Mouse (Mus musculus) embryo, embryonic 9.5 days (tissue): Measurements from ENCODE around the gene Dpagt1.
A peak's percentile ranks its signal among the peaks of the same experiment; 100 is the strongest.
"Not testable (repeated sequence)": the region's sequence is repeated elsewhere in the genome, so short reads cannot be mapped to it uniquely, and the experiment has no call there.

ENCODE experiments used
- DNase-seq: peaks from one replicate; pipeline ENCODE4 v3.0.0-alpha.2; 2017; ENCODE audit errors: extremely low spot score

The Dpagt1 gene

DNA sequence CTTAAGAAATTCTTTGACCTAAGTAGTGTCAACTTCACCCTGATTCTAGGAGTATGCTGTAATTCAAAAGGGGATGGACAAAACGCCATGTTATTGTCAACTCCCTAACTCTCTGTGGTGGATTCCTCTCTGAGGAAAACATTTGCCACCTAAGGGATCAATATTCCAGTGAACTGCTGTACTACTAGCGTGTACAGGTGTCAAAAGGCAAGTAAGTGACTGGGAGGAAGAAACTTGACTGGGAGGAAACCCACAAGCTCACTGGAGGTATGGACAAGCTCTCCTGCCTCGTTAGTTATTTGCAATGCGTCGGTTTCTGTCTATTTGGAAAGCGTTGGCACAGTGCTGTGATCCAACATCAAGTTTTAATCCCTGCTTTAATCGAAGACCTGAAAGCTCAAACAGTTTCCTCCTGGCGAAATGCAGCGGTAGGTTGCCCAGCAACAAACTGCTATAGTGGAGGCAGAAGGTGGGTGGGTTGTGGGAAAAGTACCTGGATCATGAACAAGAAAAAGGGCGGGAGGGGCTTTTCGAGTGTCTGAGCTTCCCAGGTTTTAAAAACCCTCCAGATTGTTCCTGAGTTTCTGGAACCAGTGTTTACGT lies at the start of gene Dpagt1:
Gene Dpagt1 (plus strand): TSS at position 252 of the 603 bp plus-strand sequence.
- no peak for DNase-seq

- no peak for DNase-seq
Observed at GRCm38 (mm10) chr9:44283183-44283582, 42.6 kb upstream of the Dpagt1 start.

DNA sequence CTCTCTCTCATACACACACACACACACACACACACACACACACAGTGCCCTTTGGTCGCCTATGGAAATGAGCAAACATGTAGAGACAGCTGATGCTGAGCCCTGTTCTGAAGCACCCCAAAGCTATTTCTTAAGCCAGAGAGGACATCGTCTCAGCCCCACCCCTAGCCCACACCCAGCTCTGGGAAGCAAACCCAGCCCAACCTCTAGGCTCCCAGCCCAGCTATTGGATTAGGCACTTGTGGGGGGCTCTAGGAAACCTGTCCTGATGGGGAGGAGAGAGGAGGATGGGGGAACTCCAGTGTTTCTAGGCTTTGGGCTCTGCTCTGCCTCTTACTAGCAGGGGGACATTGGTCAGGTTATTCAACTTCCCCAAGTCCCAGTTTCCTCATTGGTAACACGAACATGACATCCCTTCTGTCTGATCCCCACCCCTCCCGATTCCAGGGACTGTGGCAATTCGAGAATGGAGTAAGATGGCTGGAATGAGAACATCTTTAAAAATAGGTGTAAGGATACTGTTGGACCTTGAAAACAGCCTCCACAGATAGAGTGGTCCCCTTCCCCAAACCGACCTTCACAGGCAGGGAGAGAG lies 39.5 kb upstream of the Dpagt1 start:
- DNase-seq, result no peak

GRCm38 (mm10) chr9:44287003-44287400 lies 38.8 kb upstream of the Dpagt1 start:
- DNase-seq, result no peak

GRCm38 (mm10) chr9:44287401-44288075 lies 38.3 kb upstream of the Dpagt1 start:
- DNase-seq, result peak; percentile 61

DNA sequence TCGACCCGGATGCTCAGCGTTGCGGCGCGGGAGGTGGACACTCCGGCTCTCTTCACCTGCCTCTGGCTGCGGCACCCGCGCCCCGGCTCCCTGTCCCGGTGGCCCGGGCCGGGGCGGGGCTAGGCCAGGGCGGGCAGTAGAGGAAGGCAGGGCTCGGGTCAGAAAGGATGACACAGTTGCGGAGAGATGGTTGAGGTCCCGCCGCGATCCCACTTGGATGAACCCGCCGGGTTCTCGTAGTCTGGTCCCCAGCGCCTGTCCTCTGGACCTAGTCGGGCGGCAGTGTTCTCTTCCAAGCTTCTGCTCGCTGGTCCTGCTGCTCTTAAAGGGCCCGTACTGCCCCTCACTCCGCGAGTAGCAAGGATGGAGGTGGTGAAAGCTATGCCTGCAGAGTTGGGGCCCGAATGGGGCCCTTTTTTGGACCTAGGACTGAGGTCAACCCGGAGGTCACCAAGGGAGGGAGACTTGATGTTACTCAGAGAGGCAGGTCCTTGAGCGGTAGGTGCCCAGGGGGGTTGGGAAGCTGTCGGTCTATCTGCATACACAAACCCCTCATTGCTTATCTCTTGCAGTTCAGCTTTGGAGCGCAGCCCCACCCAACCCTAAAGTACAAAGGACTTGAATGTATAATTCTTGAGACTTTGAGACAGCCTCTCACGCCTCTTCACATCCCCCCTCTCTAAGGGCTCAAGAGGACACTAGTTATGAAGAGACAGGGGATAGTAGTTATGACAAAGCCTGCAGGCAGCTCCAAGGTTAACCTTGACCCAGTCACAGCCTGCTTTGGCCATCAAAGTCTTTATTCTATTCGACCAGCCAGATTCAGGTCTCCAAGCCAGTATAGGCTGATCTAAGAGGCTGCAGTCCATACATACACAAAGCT lies 37.5 kb upstream of the Dpagt1 start, which contains the start of gene Abcg4:
Gene Abcg4 (minus strand): TSS at position 540 of the 883 bp plus-strand sequence.
- DNase-seq, result peak; percentile 39

DNA sequence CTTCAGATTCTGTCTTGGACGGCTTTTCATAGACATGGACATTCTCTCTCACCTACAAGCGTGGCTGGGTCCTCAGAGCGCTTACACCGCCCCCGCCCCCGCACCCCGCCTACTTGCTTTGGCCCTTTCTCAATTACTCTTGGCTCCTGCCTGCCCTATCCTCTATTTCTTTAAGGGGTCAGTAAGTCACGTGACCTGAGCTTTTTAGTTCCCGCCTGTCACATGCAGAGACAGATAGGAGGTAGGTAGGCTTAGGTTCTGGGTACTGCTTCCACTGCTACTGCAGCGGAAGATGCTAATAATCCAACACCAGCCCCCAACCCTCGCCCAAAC lies 36.9 kb upstream of the Dpagt1 start:
- DNase-seq, result no peak

DNA sequence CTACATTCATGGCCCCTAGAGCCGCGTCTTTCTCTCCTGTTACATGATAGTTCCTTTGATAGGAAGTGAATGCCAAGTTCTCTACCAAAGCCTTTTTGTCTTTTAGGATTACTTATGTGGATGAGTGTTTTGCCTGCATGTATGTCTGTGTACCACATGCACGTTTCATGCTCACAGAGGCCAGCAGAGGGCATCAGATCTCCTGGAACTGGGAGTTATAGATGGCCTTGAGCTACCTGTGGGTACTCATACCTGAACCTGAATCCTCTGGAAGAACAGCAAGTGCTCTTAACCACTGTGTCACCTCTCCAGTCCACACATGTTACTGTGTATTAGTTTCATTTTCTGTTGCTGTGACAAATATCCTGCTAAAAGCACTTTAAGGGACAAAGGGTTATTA lies 33.3 kb upstream of the Dpagt1 start:
- DNase-seq, result no peak

DNA sequence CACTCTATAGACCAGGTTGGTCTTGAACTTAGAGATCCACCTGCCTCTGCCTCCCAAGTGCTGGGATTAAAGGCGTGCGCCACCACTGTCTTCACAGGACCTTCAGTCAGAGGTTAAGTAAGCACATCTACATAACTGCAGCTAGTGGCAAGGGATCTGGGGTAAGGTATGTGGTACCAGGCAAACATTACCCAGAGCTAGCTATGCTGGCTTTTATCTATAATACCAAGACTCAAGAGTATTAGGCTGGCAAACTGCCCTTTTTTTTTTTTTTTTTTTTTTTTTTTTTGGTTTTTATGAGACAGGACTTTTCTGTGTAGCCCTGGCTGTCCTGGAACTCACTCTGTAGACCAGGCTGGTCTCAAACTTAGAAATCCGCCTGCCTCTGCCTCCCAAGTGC lies 25.8 kb upstream of the Dpagt1 start:
- DNase-seq, result not testable (repeated sequence)

DNA sequence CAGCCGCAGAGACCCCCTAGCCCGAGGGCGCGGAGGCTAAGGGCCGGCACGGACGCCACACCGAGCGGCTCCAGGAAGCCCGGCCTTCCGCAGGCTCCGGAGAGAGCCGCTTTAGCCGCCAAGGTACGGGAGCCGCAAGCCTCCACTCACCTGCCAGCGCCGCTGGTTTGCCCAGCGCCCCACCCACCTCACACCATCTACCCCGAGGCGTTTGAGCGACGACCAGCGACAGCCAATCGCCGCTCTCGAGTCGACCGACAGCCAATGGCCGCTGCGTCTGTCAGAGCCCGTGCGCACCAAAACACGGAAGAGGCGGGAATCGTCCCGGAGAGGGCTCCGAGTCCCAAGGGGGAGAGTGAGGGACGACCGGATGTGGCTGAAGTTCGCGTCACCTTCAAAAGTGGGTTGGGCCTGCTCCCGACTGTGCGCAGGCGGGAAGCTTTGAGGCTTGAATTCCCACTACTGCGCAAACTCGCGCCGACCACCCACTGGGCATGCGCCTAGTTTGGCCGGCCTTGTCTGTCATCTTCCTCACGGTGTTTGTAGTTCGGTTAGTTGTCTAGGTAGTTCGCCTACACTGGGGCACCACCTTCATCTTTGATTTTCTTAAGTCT lies 20.2 kb upstream of the Dpagt1 start, which contains the start of gene Hinfp:
Gene Hinfp (minus strand): TSS at position 206 of the 614 bp plus-strand sequence.
- peak; percentile 99 for DNase-seq

DNA sequence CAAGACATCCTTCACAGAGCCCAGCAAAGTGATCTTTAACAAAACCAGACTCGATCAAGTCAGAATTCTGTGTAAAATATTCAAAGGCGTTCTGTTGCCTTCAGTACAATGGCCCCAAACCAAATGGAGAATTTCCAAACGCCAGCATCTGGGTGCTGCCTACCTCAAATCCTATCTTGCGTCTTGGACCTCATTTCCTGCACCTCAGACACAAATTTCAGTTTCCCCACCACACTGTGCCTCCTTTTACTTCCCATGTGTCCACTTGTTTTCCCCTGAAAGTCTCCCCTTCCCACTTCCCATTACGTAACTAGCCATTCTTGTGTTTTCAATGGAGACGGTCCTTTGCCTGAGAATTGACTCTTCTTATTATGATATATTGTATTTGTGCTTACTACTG lies 19.3 kb upstream of the Dpagt1 start:
- no peak for DNase-seq

DNA sequence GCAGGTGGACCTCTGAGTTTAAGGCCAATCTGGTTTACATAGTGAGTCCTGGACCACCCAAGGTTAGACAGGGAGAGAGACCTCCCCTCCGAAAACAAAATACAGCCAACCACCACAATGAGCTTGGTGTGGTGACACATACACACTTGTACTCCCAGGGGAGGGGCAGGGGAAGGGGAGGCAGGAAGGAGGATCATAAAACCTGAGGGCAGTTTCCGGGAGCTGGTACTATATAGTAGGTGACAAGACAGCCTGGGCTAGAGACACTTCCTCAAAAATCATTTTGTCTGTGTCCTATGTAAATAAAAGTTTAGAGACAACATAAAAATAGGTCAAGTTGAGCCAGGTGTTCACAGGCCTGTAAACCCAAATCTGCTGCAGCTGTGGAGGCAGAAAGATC lies 18.6 kb upstream of the Dpagt1 start:
- DNase-seq, result no peak

DNA sequence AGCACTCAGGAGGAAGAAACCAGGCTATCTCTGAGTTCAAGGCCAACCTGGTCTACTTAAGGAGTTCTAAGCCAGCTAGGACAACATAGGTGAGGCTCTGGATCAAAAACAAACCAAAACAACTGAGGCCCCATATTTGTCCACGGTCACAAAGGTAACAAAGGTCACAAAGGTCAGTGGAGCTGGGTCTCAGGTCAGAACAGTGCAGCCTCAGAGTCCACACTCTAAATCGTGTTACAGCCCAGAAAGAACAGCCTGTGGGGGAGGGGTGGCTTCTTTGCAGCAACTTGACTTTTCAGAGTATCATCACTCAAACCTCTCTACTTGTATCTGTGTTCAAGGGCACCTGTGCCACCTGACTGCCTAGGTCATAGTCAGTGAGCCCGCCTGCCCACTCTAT lies 16.1 kb upstream of the Dpagt1 start:
- DNase-seq, result no peak

GRCm38 (mm10) chr9:44310750-44311135 lies 15.1 kb upstream of the Dpagt1 start:
- DNase-seq, result no peak

DNA sequence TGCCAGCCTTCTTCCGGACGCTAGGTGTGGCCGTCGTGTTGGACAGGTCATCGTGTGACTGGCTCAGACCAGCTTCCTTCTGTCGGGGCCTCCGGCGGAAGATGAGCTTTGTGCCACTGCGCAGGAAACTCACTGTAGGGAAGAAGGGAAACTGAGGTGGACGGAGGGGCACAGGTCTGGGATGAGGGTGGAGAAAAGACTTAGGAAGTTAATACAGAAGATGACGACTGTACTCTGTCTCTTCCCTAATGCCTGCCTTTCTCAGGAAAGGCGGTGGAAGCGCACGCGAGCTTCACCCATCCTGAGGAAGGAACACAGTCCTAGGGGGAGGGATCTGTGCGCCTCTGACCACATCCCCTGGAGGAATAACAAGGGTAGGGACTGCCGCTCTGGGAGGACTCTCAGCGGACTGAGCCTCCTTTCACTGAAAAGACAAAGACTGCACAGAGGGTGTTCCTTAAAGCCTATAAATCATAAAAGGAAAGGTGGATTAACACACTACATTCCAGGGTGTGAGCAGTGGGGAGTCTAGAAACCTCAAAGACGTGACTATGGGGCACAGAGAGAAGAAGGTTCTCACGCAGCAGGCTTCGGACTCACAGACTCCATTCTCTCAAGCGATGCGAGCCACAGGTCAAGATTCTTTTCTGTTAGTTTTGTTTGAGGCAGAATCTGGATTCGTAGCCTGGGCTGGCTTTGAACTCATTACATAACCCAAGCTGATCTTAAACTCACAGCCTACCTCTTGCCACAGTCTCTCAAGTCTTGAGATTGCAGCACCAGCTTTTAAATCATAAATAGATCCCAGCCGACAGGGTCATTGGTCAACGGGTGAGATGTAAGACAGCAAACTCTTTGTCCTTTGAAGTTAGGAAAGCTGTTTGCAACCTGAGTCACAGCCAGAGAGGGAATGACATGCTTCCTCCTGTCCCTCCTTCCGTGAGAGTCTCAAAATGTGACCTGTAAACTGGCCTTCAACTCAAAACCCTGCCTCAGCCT lies 14.4 kb upstream of the Dpagt1 start:
- peak; percentile 46 for DNase-seq

DNA sequence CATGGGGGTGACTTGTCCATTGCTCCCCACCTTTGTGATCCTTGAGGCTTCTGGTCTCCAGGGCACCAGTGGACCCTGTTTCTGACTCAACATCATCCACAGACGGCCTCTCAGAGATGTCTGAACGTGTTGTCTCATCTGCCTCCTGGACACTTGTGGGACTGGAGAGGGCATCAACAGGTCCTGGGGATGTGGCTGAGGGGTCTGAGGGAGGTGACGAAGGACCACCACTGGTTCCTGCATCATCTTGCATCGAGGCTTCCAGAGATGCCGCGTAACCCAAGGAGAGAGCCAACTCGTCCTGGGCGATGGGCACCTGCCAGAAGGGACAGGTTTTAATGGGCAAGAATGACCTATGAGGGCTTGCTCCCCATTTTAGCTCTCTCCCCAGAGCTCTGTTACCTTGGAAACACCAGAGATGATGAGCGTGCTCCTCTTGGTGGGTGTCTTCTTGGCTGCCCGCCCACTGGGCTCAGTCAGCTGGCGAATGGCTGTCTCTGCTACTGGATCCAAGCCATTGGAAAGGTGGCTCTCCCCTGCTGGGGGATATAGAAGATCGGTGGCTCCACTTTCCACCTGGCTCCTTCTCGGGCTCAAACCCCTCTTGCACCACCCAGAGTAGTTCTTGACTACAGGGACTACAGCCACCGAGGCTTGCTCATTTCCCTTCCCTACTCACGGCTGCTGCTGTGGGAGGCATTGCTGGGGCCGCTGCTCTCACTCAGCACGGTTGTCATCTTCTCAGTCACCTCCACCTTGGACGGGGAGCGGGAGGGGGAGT lies 12.2 kb upstream of the Dpagt1 start:
- DNase-seq, result no peak

DNA sequence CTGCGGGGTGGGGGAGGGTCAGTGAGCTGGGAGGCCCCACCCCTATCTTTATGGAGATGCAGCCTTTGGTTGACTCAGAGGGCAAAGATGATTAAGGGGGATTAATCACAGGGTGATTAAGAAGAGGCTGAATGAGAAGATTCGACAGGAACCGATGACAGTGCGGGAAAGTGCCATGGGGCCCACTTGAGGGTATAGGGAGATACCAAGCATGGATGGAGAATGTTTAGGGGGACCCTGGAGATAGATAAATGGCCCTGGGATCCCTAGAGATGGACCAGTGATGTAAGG lies 11.6 kb upstream of the Dpagt1 start:
- DNase-seq, result no peak

- DNase-seq, result no peak
Observed at GRCm38 (mm10) chr9:44314910-44315309, 10.9 kb upstream of the Dpagt1 start.

DNA sequence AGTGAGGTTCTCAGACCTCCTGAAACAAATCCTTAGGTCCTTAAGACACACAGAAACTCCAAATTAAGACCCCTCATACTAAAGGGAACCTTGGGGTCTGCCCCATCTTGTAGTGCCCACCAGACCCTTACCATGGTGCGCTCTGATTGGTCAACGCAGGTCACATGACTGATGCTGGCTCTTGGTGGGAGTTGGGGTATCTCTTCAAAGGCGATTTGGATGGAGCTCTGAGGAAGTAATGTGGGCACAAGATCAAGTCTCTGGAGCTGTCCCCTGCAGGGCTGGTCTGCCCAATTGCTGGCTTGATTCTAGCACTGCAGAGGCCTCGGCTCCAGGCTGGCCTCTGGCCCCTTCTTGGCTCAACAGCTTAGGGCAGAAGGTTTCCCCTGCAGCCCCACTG lies 8.4 kb upstream of the Dpagt1 start:
- no peak for DNase-seq
